Mouse (Mus musculus) thymus, adult 18-20 months (tissue): ENCODE measurements around the gene Ano4.

Experiments
- DNase-seq, 2 experiments: peaks; one replicate each; pipeline ENCODE4 v3.0.0; 2022; ENCODE audit warnings: mixed read lengths in 2 of 2

The Ano4 gene

DNA sequence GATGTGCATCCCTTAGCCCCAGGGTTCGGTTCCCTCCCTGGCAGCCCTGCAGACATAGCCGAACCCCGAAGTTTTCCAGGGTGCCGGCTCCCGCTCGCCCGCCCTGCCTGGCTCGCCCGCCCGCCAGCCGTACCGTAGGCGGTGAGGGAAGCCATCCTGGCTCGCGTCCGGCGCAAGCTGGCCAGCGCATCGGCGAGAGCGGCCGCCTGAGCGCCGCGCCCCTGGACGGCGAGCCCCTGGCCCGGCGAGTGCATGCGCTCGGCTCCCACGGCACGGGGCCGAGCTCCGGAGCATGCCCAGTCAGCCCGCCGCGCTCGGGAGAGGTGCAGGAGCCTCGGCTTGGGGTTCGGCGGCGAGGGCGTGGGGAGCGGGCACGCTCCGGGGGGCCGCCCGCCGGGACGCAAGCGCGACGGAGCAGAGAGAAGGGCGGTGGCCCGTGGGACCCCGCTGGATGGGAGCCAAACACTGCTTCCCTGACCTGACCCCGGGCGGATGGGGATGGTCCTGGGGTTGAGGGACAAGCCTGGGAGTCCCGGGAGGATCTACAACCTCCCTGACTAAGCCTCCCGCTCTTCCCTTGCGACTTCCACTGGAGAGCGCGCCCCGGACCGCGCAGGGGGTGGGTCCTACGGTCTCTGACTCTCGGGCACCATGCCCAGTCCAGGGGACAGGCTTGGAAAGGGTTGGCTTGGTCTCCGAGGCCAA is at the start of gene Ano4:
TSS of gene Ano4 (minus strand) at position 272 of the 705 bp plus-strand sequence.
- DNase-seq, result no peak

DNA sequence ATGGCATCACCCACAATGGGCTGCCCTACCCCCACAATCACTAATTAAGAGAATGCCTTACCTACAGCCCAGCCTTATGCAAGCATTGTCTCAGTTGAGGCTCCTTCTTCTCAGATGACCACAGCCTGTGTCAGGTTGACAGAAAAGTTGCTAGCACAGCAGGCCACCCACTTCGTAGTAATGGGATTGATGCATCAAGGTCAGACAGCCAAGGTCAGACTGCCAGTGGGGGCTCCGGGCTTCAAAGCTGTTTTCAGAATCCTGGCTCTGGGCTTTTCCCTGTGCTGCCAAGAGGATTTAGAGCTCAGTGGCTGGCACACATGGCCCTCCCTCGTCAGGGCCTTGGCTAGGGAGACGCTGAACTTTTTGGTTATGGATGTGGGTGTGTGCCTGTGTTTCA is 48.1 kb upstream of the Ano4 start:
- no peak for DNase-seq

GRCm38 (mm10) chr10:89391571-89392163 is 47.1 kb upstream of the Ano4 start:
- DNase-seq, result no peak

- no peak for DNase-seq
These were observed 41.9 kb upstream of the Ano4 start for GRCm38 (mm10) chr10:89386461-89386860.

- DNase-seq, result peak; percentile 29 to 30
These were observed 38.9 kb upstream of the Ano4 start for GRCm38 (mm10) chr10:89383462-89383861.

DNA sequence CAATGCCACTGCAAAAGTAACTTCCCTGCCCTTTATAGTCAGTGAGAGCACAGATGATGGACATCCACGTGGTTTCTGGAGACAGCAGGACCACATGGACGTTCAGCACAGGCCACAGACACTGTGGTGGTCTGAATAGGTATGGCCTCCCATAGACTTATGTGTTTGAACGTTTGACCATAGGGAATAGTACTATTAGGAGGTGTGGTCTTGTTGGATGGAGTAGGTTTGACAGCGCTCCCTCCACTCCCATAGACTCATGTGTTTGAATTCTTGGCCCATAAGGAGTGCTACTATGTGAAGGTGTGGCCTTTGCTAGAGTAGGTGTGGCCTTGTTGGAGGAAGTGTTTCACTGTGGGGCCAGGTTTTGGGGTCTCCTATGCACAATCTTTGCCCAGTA is 33.2 kb upstream of the Ano4 start:
- no peak for DNase-seq

GRCm38 (mm10) chr10:89370051-89370450 is 25.5 kb upstream of the Ano4 start:
- DNase-seq, result no peak

DNA sequence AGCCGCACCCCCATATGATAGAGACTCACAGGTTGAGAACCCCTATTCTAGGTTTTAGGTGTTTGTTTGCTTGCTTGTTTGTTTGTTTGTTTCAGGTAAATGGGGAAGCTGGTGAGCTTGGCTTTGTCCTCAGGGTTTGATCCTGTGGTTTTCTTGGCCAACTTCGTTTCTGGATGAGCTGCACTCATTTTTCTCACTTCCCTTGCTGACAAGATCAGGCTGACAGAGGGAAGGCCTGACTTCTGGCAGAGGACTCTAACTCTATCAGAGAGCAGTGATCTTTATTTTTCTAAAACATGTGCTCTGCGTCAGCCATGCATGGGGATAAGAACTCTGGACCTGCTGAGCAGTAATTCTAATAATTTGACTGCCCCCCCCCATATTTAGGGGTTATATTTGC is 14.4 kb upstream of the Ano4 start:
- no peak for DNase-seq

GRCm38 (mm10) chr10:89354639-89355038 is 10.1 kb upstream of the Ano4 start:
- no peak for DNase-seq

- no peak for DNase-seq
These were observed 6.9 kb upstream of the Ano4 start for GRCm38 (mm10) chr10:89351416-89351815.

DNA sequence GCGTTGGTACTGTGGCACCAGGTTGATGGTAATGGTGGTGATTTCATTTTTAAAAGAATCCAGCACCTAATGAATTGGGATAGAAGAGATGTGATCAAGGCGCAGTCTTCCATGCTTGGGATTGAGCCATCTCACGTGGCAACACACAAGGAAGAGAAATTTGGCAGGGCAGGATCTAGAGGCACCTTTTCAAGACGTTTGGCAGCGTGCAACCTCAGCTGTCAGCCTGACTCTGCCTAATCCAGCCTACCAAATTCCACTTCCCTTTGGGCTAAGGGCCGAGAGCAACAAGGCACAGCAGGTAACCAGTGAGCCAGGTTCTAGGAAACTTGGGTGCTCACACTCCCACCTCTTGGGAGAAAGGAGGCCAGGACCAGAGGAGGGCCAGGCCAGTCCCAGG is 1.0 kb upstream of the Ano4 start:
- no peak for DNase-seq

GRCm38 (mm10) chr10:89345196-89345533 is 603 bp upstream of the Ano4 start:
- no peak for DNase-seq

- DNase-seq, result no peak
These were observed 451 bp downstream of the Ano4 start for GRCm38 (mm10) chr10:89344132-89344490.

GRCm38 (mm10) chr10:89343716-89344115 is 846 bp downstream of the Ano4 start:
- DNase-seq, result no peak

- DNase-seq, result no peak
These were observed 14.3 kb downstream of the Ano4 start for GRCm38 (mm10) chr10:89330261-89330660.

- no peak for DNase-seq
These were observed 14.8 kb downstream of the Ano4 start for GRCm38 (mm10) chr10:89329806-89330205.

DNA sequence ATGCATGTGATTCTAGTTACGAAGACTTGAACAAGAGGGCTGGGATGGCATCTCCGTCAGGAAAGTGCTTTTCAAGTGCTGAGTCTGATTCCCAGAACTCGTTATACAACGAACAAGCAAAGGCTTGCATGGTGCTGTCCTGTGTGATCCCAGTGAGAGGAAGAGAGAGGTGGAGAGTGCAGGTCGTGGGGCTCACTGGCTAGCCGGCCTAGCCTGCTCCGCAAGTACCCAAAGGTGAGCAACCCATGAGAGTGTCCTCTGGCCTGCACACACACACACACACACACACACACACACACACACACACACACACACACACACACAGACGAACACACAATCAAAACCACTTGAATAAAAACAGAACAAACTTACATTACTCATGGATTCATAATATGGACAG is 15.7 kb downstream of the Ano4 start:
- no peak for DNase-seq

DNA sequence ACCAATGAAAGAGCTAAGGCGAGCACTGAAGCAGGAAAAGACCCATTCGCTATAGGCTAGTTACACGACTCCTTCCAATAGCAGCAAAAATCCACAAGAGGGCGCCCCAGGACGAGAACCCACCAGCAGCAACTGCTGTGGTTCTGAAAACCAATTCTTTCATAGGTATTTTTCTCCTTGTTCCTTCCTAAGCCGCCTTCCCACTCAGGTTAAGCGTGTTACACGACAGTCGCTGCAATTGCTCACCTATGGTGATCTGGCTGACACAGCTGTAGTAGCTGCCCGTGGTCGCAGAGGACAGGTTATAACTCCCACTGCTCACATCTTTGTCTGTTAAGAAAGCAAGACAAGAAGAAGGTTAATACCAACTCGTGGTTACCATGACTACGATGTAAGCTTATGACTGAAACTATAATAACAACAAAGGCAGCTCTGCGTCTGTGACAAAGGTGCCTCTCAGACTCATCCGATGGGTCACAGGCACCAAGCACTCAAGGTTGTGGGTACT is 17.5 kb downstream of the Ano4 start:
- DNase-seq, result peak in 1 of 2 experiments; percentile 12

- DNase-seq, result no peak
These were observed 18.2 kb downstream of the Ano4 start for GRCm38 (mm10) chr10:89326383-89326782.

DNA sequence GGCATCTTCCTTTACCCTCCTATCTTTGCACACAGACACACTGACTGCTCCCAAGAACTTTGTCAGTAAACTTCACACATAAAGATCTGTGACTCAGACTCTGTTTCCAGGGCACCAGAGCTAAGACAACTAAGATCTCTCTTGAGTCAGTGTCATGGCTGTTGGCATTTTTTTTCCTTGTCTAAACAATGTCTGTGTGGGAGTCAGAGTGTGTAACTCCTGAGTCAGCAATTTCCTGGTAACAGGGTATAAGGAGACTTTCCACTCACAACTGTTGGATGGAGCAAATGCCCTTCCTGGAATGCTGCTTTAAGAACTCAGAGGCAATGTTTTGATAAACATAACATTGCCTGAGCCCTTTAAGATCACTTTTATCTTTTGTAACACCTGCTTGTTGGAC is 37.0 kb downstream of the Ano4 start:
- DNase-seq, result no peak

DNA sequence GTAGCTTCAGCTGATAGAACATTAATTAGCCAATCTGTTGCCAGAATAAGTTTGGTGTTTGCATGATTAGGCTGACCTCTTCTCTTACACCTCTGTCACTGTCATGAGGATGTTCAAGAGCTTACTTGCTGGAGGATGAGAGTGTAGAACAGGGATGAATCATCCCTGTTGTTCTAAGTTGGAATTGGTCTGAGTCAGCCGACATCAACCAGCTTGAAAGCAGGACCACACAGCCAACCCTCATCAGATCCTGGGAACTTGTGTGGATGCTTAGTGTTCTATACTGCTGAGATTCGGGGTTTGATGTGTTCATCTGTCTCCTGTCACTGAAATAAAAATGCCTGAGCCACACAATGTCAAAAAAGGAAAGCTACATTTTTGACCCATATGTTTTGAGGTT is 44.2 kb downstream of the Ano4 start:
- DNase-seq, result no peak

DNA sequence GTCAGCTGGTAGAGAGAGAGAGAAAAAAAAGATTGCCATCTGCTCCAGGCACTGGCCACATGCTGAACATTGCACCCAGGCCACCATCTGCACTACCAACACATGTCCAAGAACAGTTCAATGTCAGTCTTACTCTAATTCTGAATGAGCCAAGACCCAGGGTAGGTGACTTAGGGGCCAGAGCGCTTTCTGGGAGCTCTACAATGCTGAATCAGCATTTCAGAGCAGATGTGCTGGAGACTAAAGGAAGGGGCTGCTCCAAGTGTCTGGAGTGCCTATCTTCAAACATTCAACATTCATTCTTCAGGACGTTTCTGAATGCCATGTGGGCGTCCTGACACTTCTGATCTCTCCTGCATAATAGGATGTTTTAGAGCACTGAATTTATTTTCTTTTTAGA is 51.8 kb downstream of the Ano4 start:
- no peak for DNase-seq

DNA sequence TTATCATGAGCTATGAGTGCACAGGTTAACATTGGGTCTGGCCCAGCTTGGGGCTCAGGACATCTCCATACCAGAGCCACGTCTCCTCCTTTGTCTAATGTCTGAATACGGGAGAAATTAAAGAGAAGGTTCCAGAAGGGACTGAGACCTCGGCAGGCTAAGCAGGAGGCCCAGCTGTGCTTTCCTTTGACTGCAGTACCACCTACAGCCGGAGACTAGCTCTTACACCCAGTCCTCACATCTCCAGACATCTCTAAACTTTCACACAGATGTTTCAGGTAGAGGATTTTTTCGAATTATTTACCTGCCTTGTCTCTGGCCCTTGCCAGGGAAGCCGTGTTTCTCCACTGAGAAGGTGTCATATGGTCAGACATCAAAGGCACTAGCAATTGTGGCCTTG is 53.9 kb downstream of the Ano4 start:
- DNase-seq, result no peak

- DNase-seq, result no peak
These were observed 55.3 kb downstream of the Ano4 start for GRCm38 (mm10) chr10:89289290-89289689.

- DNase-seq, result no peak
These were observed 64.2 kb downstream of the Ano4 start for GRCm38 (mm10) chr10:89280402-89280801.
